Mouse (Mus musculus) mammary gland, adult 2 months (tissue): Measurements from ENCODE around the gene Rhox2e. TPM values are rescaled to one million over a fixed set of nuclear protein-coding genes. Genes with fewer than 3 reads are reported as not detected.

ENCODE experiments used
- polyA plus RNA-seq: library from polyadenylated mRNA; depleted of rRNA; stranded (reverse); fragments of >200 nt; gene quantifications from 2 replicates; pipeline ENCODE4 v1.2.3, GENCODE M21; 2012; ENCODE audit warnings: low replicate concordance; rRNA removed

Rhox2e gene
- not detected in 2 replicates for polyA plus RNA-seq

DNA sequence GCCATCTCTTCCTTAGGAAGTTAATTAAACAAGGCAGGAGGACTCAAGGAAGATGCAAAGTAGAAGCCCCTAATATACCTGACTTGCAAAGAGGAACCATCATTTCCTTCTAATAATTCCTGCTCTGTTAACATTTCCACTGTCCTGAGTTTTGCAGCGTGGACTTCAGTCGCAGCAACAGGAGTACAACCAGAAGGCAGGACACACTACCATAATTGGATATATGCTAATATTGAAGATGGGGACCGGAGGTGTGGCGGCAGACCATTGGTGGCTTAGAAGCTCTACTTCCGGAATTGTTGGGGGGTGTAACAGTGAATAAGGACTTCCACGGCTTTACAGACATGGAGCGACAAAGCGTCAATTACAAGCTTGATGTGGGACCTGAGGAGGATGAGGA is at the start of gene Rhox2e:
TSS of gene Rhox2e (plus strand) at position 301 of the 400 bp plus-strand sequence.

DNA sequence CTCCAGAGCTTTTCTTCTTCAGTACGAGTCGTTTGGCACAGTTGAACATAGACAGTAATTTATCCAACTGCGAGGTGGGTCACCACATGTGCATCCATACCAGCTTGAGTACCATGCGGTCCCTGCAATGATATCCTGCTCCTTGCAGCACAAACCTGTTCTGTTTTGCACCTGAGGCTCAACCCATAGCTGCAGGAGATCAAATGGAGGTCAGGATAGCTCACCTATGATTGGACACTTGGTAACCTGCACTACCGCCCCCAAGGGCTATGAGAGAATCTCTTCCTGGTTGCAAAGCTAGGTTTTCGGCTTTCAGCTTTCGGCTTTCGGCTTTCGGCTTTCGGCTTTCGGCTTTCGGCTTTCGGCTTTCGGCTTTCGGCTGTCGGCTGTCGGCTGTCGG is 16.2 kb upstream of the Rhox2e start, which contains the start of gene Rhox4d:
TSS of gene Rhox4d (plus strand) at position 301 of the 400 bp plus-strand sequence.

DNA sequence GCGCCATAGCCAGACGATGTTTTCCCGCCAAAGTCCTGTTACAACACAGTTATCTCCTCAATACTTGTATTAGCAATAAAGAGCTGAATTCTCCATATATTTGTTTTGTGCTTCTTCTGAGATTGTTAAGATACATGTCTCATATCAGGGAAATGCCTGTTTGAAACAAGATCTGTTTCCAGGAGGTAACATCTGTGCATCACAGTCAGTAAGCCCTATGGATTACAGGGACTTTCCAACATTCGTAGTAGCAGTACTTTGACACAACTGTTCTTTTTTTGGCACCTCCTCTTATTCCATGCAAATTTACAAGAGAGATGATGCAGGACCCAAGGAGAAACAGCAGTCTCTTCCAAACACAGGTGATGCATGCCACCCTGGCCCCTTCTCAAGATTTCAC is 11.5 kb downstream of the Rhox2e start, which contains the start of gene Rhox3e:
TSS of gene Rhox3e (plus strand) at position 301 of the 400 bp plus-strand sequence.

DNA sequence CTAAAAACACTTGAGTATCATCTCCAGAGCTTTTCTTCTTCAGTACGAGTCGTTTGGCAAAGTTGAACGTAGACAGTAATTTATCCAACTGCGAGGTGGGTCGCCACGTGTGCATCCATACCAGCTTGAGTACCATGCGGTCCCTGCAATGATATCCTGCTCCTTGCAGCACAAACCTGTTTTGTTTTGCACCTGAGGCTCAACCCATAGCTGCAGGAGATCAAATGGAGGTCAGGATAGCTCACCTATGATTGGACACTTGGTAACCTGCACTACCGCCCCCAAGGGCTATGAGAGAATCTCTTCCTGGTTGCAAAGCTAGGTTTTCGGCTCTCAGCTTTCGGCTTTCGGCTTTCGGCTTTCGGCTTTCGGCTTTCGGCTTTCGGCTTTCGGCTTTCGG is 26.9 kb downstream of the Rhox2e start, which contains the start of gene Rhox4e:
TSS of gene Rhox4e (plus strand) at position 301 of the 400 bp plus-strand sequence.

DNA sequence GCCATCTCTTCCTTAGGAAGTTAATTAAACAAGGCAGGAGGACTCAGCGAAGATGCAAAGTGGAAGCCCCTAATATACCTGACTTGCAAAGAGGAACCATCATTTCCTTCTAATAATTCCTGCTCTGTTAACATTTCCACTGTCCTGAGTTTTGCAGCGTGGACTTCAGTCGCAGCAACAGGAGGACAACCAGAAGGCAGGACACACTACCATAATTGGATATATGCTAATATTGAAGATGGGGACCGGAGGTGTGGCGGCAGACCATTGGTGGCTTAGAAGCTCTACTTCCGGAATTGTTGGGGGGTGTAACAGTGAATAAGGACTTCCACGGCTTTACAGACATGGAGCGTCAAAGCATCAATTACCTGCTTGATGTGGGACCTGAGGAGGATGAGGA is 40.9 kb downstream of the Rhox2e start, which contains the start of gene Rhox2f:
TSS of gene Rhox2f (plus strand) at position 301 of the 400 bp plus-strand sequence.

DNA sequence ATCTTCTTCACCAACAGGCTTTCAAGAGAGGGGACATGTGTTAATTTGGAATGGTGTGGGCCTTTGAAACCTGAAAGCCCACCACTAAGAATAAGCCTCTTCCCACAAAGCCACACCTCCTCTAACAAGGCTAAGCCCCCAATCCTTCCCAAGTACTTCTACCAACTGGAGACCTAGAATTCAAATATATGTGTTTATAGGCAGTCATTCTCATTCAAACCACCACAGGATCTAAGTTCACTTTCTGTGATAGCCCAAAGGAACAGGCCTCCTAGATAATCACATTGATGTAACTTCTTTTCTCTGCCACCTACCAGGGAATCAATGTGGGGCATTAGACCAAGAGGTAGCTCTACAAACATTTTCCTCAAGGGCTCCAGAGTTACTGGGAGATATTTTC is 50.4 kb downstream of the Rhox2e start, which contains the start of gene Rhox3f:
TSS of gene Rhox3f (plus strand) at position 301 of the 400 bp plus-strand sequence.

Other genes with a start within 250 kb of the Rhox2e start
- not detected in 2 replicates for gene Rhox3a2, start 150.4 kb upstream of the Rhox2e start, polyA plus RNA-seq
- not detected in 2 replicates for gene Rhox4a2, start 139.6 kb upstream of the Rhox2e start, polyA plus RNA-seq
- gene Rhox2b, start 118.4 kb upstream of the Rhox2e start, polyA plus RNA-seq = not detected in 2 replicates
- not detected in 2 replicates for gene Rhox4b, start 98.0 kb upstream of the Rhox2e start, polyA plus RNA-seq
- not detected in 2 replicates for gene Rhox2c, start 76.8 kb upstream of the Rhox2e start, polyA plus RNA-seq
- not detected in 2 replicates for gene Rhox3c, start 71.9 kb upstream of the Rhox2e start, polyA plus RNA-seq
- not detected in 2 replicates for gene Rhox4c, start 50.1 kb upstream of the Rhox2e start, polyA plus RNA-seq
- not detected in 2 replicates for gene Rhox2d, start 37.0 kb upstream of the Rhox2e start, polyA plus RNA-seq
- gene Rhox4d, start 16.1 kb upstream of the Rhox2e start, polyA plus RNA-seq = not detected in 2 replicates
- not detected in 2 replicates for gene Rhox3e, start 11.6 kb downstream of the Rhox2e start, polyA plus RNA-seq
- not detected in 2 replicates for gene Rhox4e, start 27.0 kb downstream of the Rhox2e start, polyA plus RNA-seq
- gene Rhox2f, start 41.0 kb downstream of the Rhox2e start, polyA plus RNA-seq = not detected in 2 replicates
- gene Rhox3f, start 50.5 kb downstream of the Rhox2e start, polyA plus RNA-seq = not detected in 2 replicates
- gene Rhox4f, start 77.3 kb downstream of the Rhox2e start, polyA plus RNA-seq = not detected in 2 replicates
- gene Rhox3g, start 98.2 kb downstream of the Rhox2e start, polyA plus RNA-seq = not detected in 2 replicates
- not detected in 2 replicates for gene Rhox2g, start 113.0 kb downstream of the Rhox2e start, polyA plus RNA-seq
- gene Rhox4g, start 120.9 kb downstream of the Rhox2e start, polyA plus RNA-seq = not detected in 2 replicates
- gene Rhox3h, start 138.3 kb downstream of the Rhox2e start, polyA plus RNA-seq = not detected in 2 replicates
- gene Rhox2h, start 142.8 kb downstream of the Rhox2e start, polyA plus RNA-seq = not detected in 2 replicates